In genomic region chr17:43897346-43897745, GRCm38 (mm10) we compare ENCODE assay signal across 15 mouse cellular contexts.
"Had no signal": no experiment of that assay in that cellular context is flagged by ENCODE, and none has a peak within 500 bp of the region (broad histone marks: within the 10 kb centered on the region; RNA-seq: fewer than 3 reads in every experiment).

No protein-coding gene starts in this region.

- H3K27me3 ChIP-seq: liver, embryonic 15.5 days; lung, embryonic 15.5 days; megakaryocyte, embryonic 14.5 days; midbrain, embryonic 13.5 days; midbrain, embryonic 15.5 days; neural tube, embryonic 12.5 days; stomach, embryonic 15.5 days had no signal

- H3K4me1 ChIP-seq: lung, embryonic 15.5 days; midbrain, embryonic 13.5 days; midbrain, embryonic 15.5 days; neural tube, embryonic 12.5 days; stomach, embryonic 15.5 days had no signal

- H3K4me3 ChIP-seq: liver, embryonic 15.5 days; lung, embryonic 15.5 days; megakaryocyte, embryonic 14.5 days; midbrain, embryonic 13.5 days; midbrain, embryonic 15.5 days; neural tube, embryonic 12.5 days; stomach, embryonic 15.5 days had no signal

- H3K9ac ChIP-seq: liver, embryonic 15.5 days; lung, embryonic 15.5 days; midbrain, embryonic 13.5 days; midbrain, embryonic 15.5 days; neural tube, embryonic 12.5 days; stomach, embryonic 15.5 days had no signal

- H3K4me2 ChIP-seq: liver, embryonic 15.5 days; lung, embryonic 15.5 days; midbrain, embryonic 11.5 days; midbrain, embryonic 13.5 days; midbrain, embryonic 15.5 days; neural tube, embryonic 12.5 days; stomach, embryonic 15.5 days had no signal

- H3K9me3 ChIP-seq: liver, embryonic 15.5 days; lung, embryonic 15.5 days; midbrain, embryonic 13.5 days; midbrain, embryonic 15.5 days; neural tube, embryonic 12.5 days; stomach, embryonic 15.5 days had no signal

- ATAC-seq: midbrain, embryonic 13.5 days; midbrain, embryonic 15.5 days had no signal

- H3K27ac ChIP-seq: liver, embryonic 15.5 days; lung, embryonic 15.5 days; midbrain, embryonic 13.5 days; midbrain, embryonic 15.5 days; neural tube, embryonic 12.5 days; stomach, embryonic 15.5 days; stomach, postnatal 0 days had no signal

- H3K36me3 ChIP-seq: liver, embryonic 15.5 days; lung, embryonic 15.5 days; midbrain, embryonic 13.5 days; midbrain, embryonic 15.5 days; neural tube, embryonic 12.5 days; stomach, embryonic 15.5 days had no signal

- DNase-seq: lung, adult 2 months; lung, postnatal 10 days; lung, postnatal 4 days; right cerebral cortex, postnatal 14 days; thymus, postnatal 14 days; thymus, postnatal 36 days had no signal
